In genomic region chr8:57654146-57654545, GRCm38 (mm10) we compare ENCODE assay signal across 8 mouse cellular contexts. TPM values are rescaled to one million over a fixed set of nuclear protein-coding genes. Genes with fewer than 3 reads are reported as not detected.
A peak's percentile ranks its signal among the peaks of the same experiment; 100 is the strongest.
DNase-seq lines count a peak whose midpoint lies in the region; ATAC-seq and TF ChIP-seq lines count a peak whose summit lies in the region.

No protein-coding gene starts in this region.

- H3K4me3 ChIP-seq in heart, postnatal 0 days (ENCODE audit: low read depth, low read length), result no peak overlapping the region
- H3K4me3 ChIP-seq in heart, embryonic 10.5 days, result no peak overlapping the region
- peak overlapping the region; percentile 88; the same call in 1 of the 2 replicates for H3K4me3 ChIP-seq in G1E (ENCODE audit: low read depth, low read length)
- H3K4me3 ChIP-seq in limb, embryonic 15.5 days, result 0 out of 2 replicates have a peak overlapping the region, but pooled peaks have one; percentile 95

- H3K4me2 ChIP-seq in heart, postnatal 0 days (ENCODE audit: low read depth, low read length), result 0 out of 2 replicates have a peak overlapping the region, but pooled peaks have one; percentile 88
- no peak overlapping the region for H3K4me2 ChIP-seq in limb, embryonic 15.5 days

- no peaks in the 10 kb centered on the region for H3K4me1 ChIP-seq in heart, postnatal 0 days (ENCODE audit: control insufficient read depth, insufficient read depth)
- H3K4me1 ChIP-seq in heart, embryonic 10.5 days, result 0 out of 2 replicates have a peak, but pooled peaks cover 4% of the 10 kb centered on the region
- peaks cover 35% of the 10 kb centered on the region for H3K4me1 ChIP-seq in G1E (ENCODE audit: insufficient read depth, low read depth, low read length)
- H3K4me1 ChIP-seq in limb, embryonic 15.5 days, result 0 out of 2 replicates have a peak, but pooled peaks cover 8% of the 10 kb centered on the region

- H3K27me3 ChIP-seq in heart, postnatal 0 days (ENCODE audit: control insufficient read depth, insufficient read depth, low read length), result no peaks in the 10 kb centered on the region
- peaks cover 13% of the 10 kb centered on the region for H3K27me3 ChIP-seq in heart, embryonic 10.5 days (ENCODE audit: insufficient read depth, poor library complexity, severe bottlenecking)
- no peaks in the 10 kb centered on the region for H3K27me3 ChIP-seq in G1E (ENCODE audit: insufficient read depth, low read length)
- H3K27me3 ChIP-seq in limb, embryonic 15.5 days, result no peaks in the 10 kb centered on the region

- 79% methylated on average over 7 of the region's 7 CpGs for WGBS in heart, postnatal 0 days
- 86% methylated on average over 7 of the region's 7 CpGs for WGBS in heart, embryonic 10.5 days
- WGBS in limb, embryonic 15.5 days, result 85% methylated on average over 7 of the region's 7 CpGs

- no peak for TF ChIP-seq CTCF in heart, postnatal 0 days (IDR thresholded peaks at IDR 0.05; ENCODE audit: low read depth)
- no peak for TF ChIP-seq CTCF in G1E (IDR thresholded peaks at IDR 0.05; ENCODE audit: low read depth, low read length)

- H3K27ac ChIP-seq in heart, postnatal 0 days (ENCODE audit: low read depth), result no peak overlapping the region
- H3K27ac ChIP-seq in heart, embryonic 10.5 days, result no peak overlapping the region
- no peak overlapping the region for H3K27ac ChIP-seq in limb, embryonic 15.5 days

- no peak for ATAC-seq in heart, postnatal 0 days (ENCODE audit: insufficient read depth, low read depth)
- no peak for ATAC-seq in G1E (ENCODE audit: extremely low read depth, insufficient number of reproducible peaks, low FRiP score, poor library complexity, severe bottlenecking)
- no peak for ATAC-seq in limb, embryonic 15.5 days (ENCODE audit: insufficient number of reproducible peaks, low FRiP score, low TSS enrichment, low read depth)

- H3K9ac ChIP-seq in heart, postnatal 0 days (replicated peaks; ENCODE audit: low read depth, low read length), result no peak overlapping the region
- H3K9ac ChIP-seq in limb, embryonic 15.5 days, result no peak overlapping the region

- no peaks in the 10 kb centered on the region for H3K36me3 ChIP-seq in heart, postnatal 0 days (replicated peaks; ENCODE audit: control insufficient read depth, insufficient read depth, low read length)
- H3K36me3 ChIP-seq in heart, embryonic 10.5 days, result no peaks in the 10 kb centered on the region
- no peaks in the 10 kb centered on the region for H3K36me3 ChIP-seq in G1E (replicated peaks)
- H3K36me3 ChIP-seq in limb, embryonic 15.5 days, result no peaks in the 10 kb centered on the region

- no peak for TF ChIP-seq EP300 in heart, postnatal 0 days (IDR thresholded peaks at IDR 0.05; ENCODE audit: low read depth)

- DNase-seq in heart, postnatal 0 days (ENCODE audit: low spot score), result no peak
- no peak for DNase-seq in heart, embryonic 10.5 days (ENCODE audit: low spot score)
- peak; percentile 8 for DNase-seq in 3T3-L1 (ENCODE audit: low read depth, low spot score)
- no peak for DNase-seq in G1E (ENCODE audit: low spot score)
- DNase-seq in adrenal gland, postnatal 14 days, result no peak
- DNase-seq in thymus, postnatal 14 days, result no peak
- DNase-seq in urinary bladder, postnatal 10 days (ENCODE audit: low spot score), result no peak

- H3K9me3 ChIP-seq in heart, postnatal 0 days (replicated peaks; ENCODE audit: control insufficient read depth, low read length), result no peaks in the 10 kb centered on the region
- no peaks in the 10 kb centered on the region for H3K9me3 ChIP-seq in heart, embryonic 10.5 days
- H3K9me3 ChIP-seq in G1E (replicated peaks), result no peaks in the 10 kb centered on the region
- H3K9me3 ChIP-seq in limb, embryonic 15.5 days, result no peaks in the 10 kb centered on the region

RNA-seq across cellular contexts. Expression of gene Galnt7, which starts 1.3 kb away (rescaled TPM):
- total RNA-seq in heart, postnatal 0 days (2014; rRNA removed; ENCODE audit: low replicate concordance), result 7.2 and 10.4 TPM in 2 replicates
- 3.5 and 3.6 TPM in 2 replicates for polyA plus RNA-seq in heart, postnatal 0 days (2015; fragmentation: Nextera tagmentation; extraction: Ambion mirVana)
- polyA plus RNA-seq in heart, embryonic 10.5 days (2016; fragmentation: Nextera tagmentation; extraction: Ambion mirVana), result 9.3 and 16.1 TPM in 2 replicates
- total RNA-seq in G1E (2014; fragmentation: Nextera tagmentation), result 31.2 and 35.0 TPM in 2 replicates
- 14.5 and 19.0 TPM in 2 replicates for total RNA-seq in G1E (2017)
- 2.7 TPM in 2 replicates for polyA plus RNA-seq in G1E (2012)
- polyA plus RNA-seq in limb, embryonic 15.5 days (2015; fragmentation: Nextera tagmentation; extraction: Ambion mirVana), result 12.0 and 13.1 TPM in 2 replicates
- total RNA-seq in adrenal gland, postnatal 14 days (2021), result 13.3 and 16.7 TPM in 2 replicates

Comparison
In these comparisons a context has a peak if more than half of its experiments do, and no peak if none do; other contexts are left out.
1. H3K4me3 ChIP-seq: peak in G1E (single experiment) and limb, embryonic 15.5 days (single experiment); none in heart, postnatal 0 days (single experiment) and heart, embryonic 10.5 days (single experiment).